Mouse (Mus musculus) heart, embryonic 14.5 days (tissue): ENCODE measurements around the gene Svs5. TPM values are rescaled to one million over a fixed set of nuclear protein-coding genes. Genes with fewer than 3 reads are reported as not detected.

Source experiments
- ATAC-seq: fragments of 200-750 bp; cut with Nextera tagmentation; 2 replicates; pipeline ENCODE4 v1.8.0; 2017; ENCODE audit warnings: low read depth, moderate TSS enrichment; ENCODE audit not compliant: insufficient number of reproducible peaks, insufficient read depth, low FRiP score
- H3K27ac ChIP-seq, 2 experiments: fragments of 200-500 bp in 1 of 2; fragments of 300-500 bp in 1 of 2; sonication (generic) in 1 of 2; replicated peaks in 1 of 2; 2 replicates each; pipeline ENCODE4 v1.5.1; 2012 to 2014; ENCODE audit warnings: low read depth in 2 of 2, low read length in 2 of 2, control low read depth in 1 of 2, mild to moderate bottlenecking in 1 of 2, mixed read lengths in 1 of 2; ENCODE audit not compliant: control insufficient read depth in 1 of 2, insufficient read depth in 1 of 2
- H3K27me3 ChIP-seq: fragments of 300-500 bp; sonication (generic); 2 replicates; pipeline ENCODE4 v1.6.1; 2014; ENCODE audit warnings: mild to moderate bottlenecking, low read length, control low read depth; ENCODE audit not compliant: control insufficient read depth, insufficient read depth
- H3K36me3 ChIP-seq: fragments of 300-500 bp; sonication (generic); 2 replicates; pipeline ENCODE4 v1.6.1; 2014; ENCODE audit warnings: mild to moderate bottlenecking, control low read depth, low read length, mixed read lengths; ENCODE audit not compliant: control insufficient read depth, insufficient read depth
- H3K4me1 ChIP-seq, 2 experiments: fragments of 200-500 bp in 1 of 2; fragments of 300-500 bp in 1 of 2; sonication (generic) in 1 of 2; 2 replicates each; pipeline ENCODE4 v1.6.1; 2012 to 2014; ENCODE audit warnings: low read length in 2 of 2, control low read depth in 1 of 2, mixed read lengths in 1 of 2; ENCODE audit not compliant: control insufficient read depth in 2 of 2, insufficient read depth in 2 of 2
- H3K4me2 ChIP-seq: fragments of 300-500 bp; sonication (generic); 2 replicates; pipeline ENCODE4 v1.6.1; 2014; ENCODE audit warnings: mild to moderate bottlenecking, low read length
- H3K4me3 ChIP-seq, 2 experiments: fragments of 200-500 bp in 1 of 2; fragments of 300-500 bp in 1 of 2; sonication (generic) in 1 of 2; 2 replicates each; pipeline ENCODE4 v1.5.1; 2012 to 2014; ENCODE audit warnings: low read length in 2 of 2, mild to moderate bottlenecking in 2 of 2, control low read depth in 1 of 2, low read depth in 1 of 2, moderate library complexity in 1 of 2; ENCODE audit not compliant: control insufficient read depth in 1 of 2, insufficient read depth in 1 of 2
- H3K9ac ChIP-seq: fragments of 300-500 bp; sonication (generic); 2 replicates; pipeline ENCODE4 v1.6.1; 2014; ENCODE audit warnings: mild to moderate bottlenecking, low read length
- H3K9me3 ChIP-seq: fragments of 300-500 bp; sonication (generic); 2 replicates; pipeline ENCODE4 v1.6.1; 2016; ENCODE audit warnings: low read length, control low read depth; ENCODE audit not compliant: control insufficient read depth
- WGBS: fragments of 180-500 bp; shearing (Covaris S2); extraction: QIAGEN DNeasy Blood & Tissue Kit; methylation state at CpG from one replicate; pipeline ENCODE4 v1.1.7; 2014; 5-methylcytosine and 5-hydroxymethylcytosine counted together
- microRNA-seq: library from miRNA; unstranded; fragments of <30 nt; microRNA quantifications from one replicate; pipeline ENCODE4, GENCODE M21; 2016
- polyA plus RNA-seq: library from polyadenylated mRNA; unstranded; fragments of >200 nt; fragmentation: Nextera tagmentation; extraction: Ambion mirVana; gene quantifications from 2 replicates; pipeline ENCODE4 v1.2.1, GENCODE M21; 2014

The Svs5 gene
- polyA plus RNA-seq, 1 experiment from 2014 or later = not detected

DNA sequence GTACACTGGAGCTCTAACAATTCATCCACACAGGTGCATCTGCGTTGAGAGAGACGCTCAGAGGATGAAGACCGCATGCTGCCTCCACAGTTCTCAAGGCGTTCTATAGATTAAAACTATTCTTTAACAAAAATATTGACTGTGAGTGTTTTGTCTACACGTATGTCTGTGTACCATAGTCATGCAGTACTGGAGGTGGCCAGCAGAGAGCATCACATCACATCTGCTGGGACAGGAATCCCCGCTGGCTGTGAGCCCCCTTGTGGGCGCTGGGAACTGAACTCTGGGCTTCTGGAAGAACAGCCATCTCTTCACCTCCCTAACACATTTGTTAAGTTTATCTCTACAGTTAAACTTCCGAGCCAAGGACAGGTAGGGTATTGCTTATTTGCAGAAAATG, 49.2 kb downstream of the Svs5 start:
- H3K4me3 ChIP-seq = no peak overlapping the region
- no peak overlapping the region for H3K4me2 ChIP-seq
- H3K9me3 ChIP-seq = 0 out of 2 replicates have a peak, but pooled peaks cover 2% of the 10 kb centered on the region
- H3K36me3 ChIP-seq = no peaks in the 10 kb centered on the region
- ATAC-seq = no peak
- H3K27me3 ChIP-seq = 0 out of 2 replicates have a peak, but pooled peaks cover 2% of the 10 kb centered on the region
- H3K9ac ChIP-seq = no peak overlapping the region
- H3K4me1 ChIP-seq = peaks cover 5 to 10% of the 10 kb centered on the region in 2 experiments; a peak in 2 of 4 replicates
- no peak overlapping the region for H3K27ac ChIP-seq
- WGBS = 73% methylated on average over 8 of the region's 8 CpGs

DNA sequence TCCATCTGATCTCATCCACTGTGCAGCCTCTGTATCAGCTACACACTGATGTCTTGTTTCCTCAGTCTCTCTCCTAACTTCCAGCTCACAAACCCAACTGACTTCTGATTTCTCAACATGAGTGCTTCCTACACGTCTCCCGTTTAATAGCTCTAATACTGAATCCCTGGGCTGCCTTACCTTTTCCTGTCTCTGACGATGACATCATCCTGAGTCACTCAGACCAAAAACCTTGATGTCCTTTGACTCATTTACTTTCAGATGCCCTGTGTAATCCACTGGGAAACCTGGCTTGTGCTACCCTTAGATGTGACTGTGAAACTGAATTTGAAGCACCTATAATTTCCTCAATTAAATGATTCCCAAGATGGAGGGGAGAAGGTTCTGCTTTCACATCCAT, 50.4 kb downstream of the Svs5 start:
- Histone ChIP-seq H3K4me2 (no peak overlapping the region), H3K4me1 (peaks cover 5 to 10% of the 10 kb centered on the region in 2 experiments; a peak in 2 of 4 replicates), H3K27ac (no peak overlapping the region), H3K9ac (no peak overlapping the region), H3K36me3 (no peaks in the 10 kb centered on the region), H3K9me3 (0 out of 2 replicates have a peak, but pooled peaks cover 2% of the 10 kb centered on the region), H3K27me3 (peaks cover 14% of the 10 kb centered on the region), H3K4me3 (no peak overlapping the region)
- 66% methylated on average over 3 of the region's 3 CpGs for WGBS
- ATAC-seq = no peak

Small RNA genes within 50 kb of the gene (microRNA-seq; reads per million reads assigned to microRNA genes)
- not detected for gene Mir7678

Other genes with a start within 250 kb of the Svs5 start
- 0.22 and 0.28 TPM in 2 replicates for gene Kcns1, start 161.6 kb upstream of the Svs5 start, polyA plus RNA-seq
- gene Wfdc5, start 150.0 kb upstream of the Svs5 start, polyA plus RNA-seq = not detected in 2 replicates
- not detected in 2 replicates for gene Wfdc12, start 142.1 kb upstream of the Svs5 start, polyA plus RNA-seq
- not detected in 2 replicates for gene Wfdc15a, start 132.6 kb upstream of the Svs5 start, polyA plus RNA-seq
- gene Wfdc15b, start 111.1 kb upstream of the Svs5 start, polyA plus RNA-seq = not detected in 2 replicates
- gene Svs2, start 94.3 kb upstream of the Svs5 start, polyA plus RNA-seq = not detected in 2 replicates
- not detected in 2 replicates for gene Svs3b, start 76.1 kb upstream of the Svs5 start, polyA plus RNA-seq
- not detected in 2 replicates for gene Svs4, start 54.3 kb upstream of the Svs5 start, polyA plus RNA-seq
- gene Svs3a, start 43.5 kb upstream of the Svs5 start, polyA plus RNA-seq = not detected in 2 replicates
- gene Svs6, start 16.0 kb upstream of the Svs5 start, polyA plus RNA-seq = not detected in 2 replicates
- gene Slpi, start 56.4 kb downstream of the Svs5 start, polyA plus RNA-seq = 0.63 and 1.3 TPM in 2 replicates
- gene Rbpjl, start 70.4 kb downstream of the Svs5 start, polyA plus RNA-seq = 0.05 and 0.08 TPM in 2 replicates
- gene Matn4, start 72.4 kb downstream of the Svs5 start, polyA plus RNA-seq = 0.97 and 1.4 TPM in 2 replicates
- 33.5 and 40.1 TPM in 2 replicates for gene Sdc4, start 111.1 kb downstream of the Svs5 start, polyA plus RNA-seq
- gene Sys1, start 124.2 kb downstream of the Svs5 start, polyA plus RNA-seq = 45.7 and 47.6 TPM in 2 replicates
- 8.0 and 16.3 TPM in 2 replicates for gene Gm20458, start 128.2 kb downstream of the Svs5 start, polyA plus RNA-seq
- gene Trp53tg5, start 141.0 kb downstream of the Svs5 start, polyA plus RNA-seq = not detected in 2 replicates
- gene Dbndd2, start 153.4 kb downstream of the Svs5 start, polyA plus RNA-seq = 13.1 and 21.3 TPM in 2 replicates
- 58.8 and 64.3 TPM in 2 replicates for gene Pigt, start 164.8 kb downstream of the Svs5 start, polyA plus RNA-seq
- gene Wfdc2, start 229.7 kb downstream of the Svs5 start, polyA plus RNA-seq = 1.3 and 6.2 TPM in 2 replicates
- gene Spint3, start 240.7 kb downstream of the Svs5 start, polyA plus RNA-seq = not detected in 2 replicates